Mouse (Mus musculus) embryonic facial prominence, embryonic 10.5 days (tissue): Measurements from ENCODE around the gene Fmod. TPM values are rescaled to one million over a fixed set of nuclear protein-coding genes. Genes with fewer than 3 reads are reported as not detected.

Experiments used
- DNase-seq: peaks from one replicate; pipeline ENCODE4 v3.0.0-alpha.2; 2017; ENCODE audit warnings: low spot score
- H3K27ac ChIP-seq: fragments of 300-500 bp; sonication (generic); replicated peaks from 2 replicates; pipeline ENCODE4 v1.5.1; 2016; ENCODE audit warnings: mild to moderate bottlenecking
- H3K27me3 ChIP-seq: fragments of 300-500 bp; sonication (generic); replicated peaks from 2 replicates; pipeline ENCODE4 v1.6.1; 2016; ENCODE audit warnings: low read depth, mild to moderate bottlenecking; ENCODE audit not compliant: poor library complexity, severe bottlenecking
- H3K36me3 ChIP-seq: fragments of 300-500 bp; sonication (generic); replicated peaks from 2 replicates; pipeline ENCODE4 v1.6.1; 2016; ENCODE audit warnings: mild to moderate bottlenecking, moderate library complexity
- H3K4me1 ChIP-seq: fragments of 300-500 bp; sonication (generic); 2 replicates; pipeline ENCODE4 v1.6.1; 2016
- H3K4me3 ChIP-seq: fragments of 300-500 bp; sonication (generic); 2 replicates; pipeline ENCODE4 v1.5.1; 2016; ENCODE audit warnings: mild to moderate bottlenecking, moderate library complexity
- H3K9me3 ChIP-seq: fragments of 300-500 bp; sonication (generic); 2 replicates; pipeline ENCODE4 v1.6.1; 2016; ENCODE audit warnings: mild to moderate bottlenecking
- WGBS: fragments of 180-500 bp; shearing (Covaris S2); methylation state at CpG from one replicate; pipeline ENCODE4 v1.1.7; 2016; 5-methylcytosine and 5-hydroxymethylcytosine counted together
- polyA plus RNA-seq: library from polyadenylated mRNA; unstranded; fragments of >200 nt; fragmentation: Nextera tagmentation; extraction: Ambion mirVana; gene quantifications from 2 replicates; pipeline ENCODE4 v1.2.1, GENCODE M21; 2016

Gene Fmod
- polyA plus RNA-seq, 1 experiment from 2014 or later: 2.2 TPM

DNA sequence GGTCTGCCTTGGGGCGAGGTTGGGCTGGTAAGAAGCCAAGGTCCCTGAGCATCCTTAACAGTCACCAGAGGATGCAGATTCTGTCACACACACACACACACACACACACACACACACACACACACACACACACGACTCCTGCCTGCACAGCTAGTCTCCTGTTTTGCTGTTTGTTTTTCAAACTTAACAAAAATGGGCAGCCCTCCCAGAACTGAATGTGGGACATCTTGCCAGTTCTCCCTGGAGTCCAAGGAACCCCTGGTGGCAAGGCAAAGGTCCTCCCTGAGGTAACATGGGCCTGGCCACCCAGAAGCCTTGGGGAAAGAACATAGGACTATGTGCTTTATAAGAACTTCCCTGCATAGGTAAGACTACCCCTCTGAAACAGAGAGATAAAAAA is 4.8 kb downstream of the Fmod start:
- H3K27ac ChIP-seq: no peak overlapping the region
- peaks cover 20% of the 10 kb centered on the region for H3K27me3 ChIP-seq
- H3K4me3 ChIP-seq: no peak overlapping the region
- no peaks in the 10 kb centered on the region for H3K36me3 ChIP-seq
- peaks cover 35% of the 10 kb centered on the region for H3K4me1 ChIP-seq
- WGBS: 59% methylated on average over 2 of the region's 2 CpGs
- no peaks in the 10 kb centered on the region for H3K9me3 ChIP-seq
- no peak for DNase-seq

DNA sequence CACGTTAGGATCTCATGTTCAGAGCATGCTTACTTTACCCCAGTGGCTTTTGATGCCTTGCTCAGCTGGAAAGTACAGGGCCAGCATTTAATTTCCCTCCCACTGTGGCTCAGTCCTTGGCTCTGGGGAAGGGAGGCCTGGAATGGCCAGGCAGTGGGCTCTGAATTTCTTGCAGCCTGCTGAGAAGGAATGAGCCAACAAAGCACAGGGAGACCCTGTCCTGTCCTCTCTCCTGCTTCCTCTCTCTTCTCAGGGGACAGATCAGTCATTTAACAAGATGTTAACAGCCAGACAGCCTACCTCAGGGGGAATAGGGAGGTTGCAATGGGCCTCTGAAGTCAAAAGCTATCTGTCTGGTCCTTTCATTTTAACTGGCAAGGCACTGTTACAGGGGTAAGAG is 5.3 kb downstream of the Fmod start:
- 12% methylated on average over 1 of the region's 1 CpGs for WGBS
- Histone ChIP-seq H3K9me3 (no peaks in the 10 kb centered on the region), H3K4me3 (no peak overlapping the region), H3K36me3 (no peaks in the 10 kb centered on the region), H3K4me1 (peaks cover 30% of the 10 kb centered on the region), H3K27me3 (peaks cover 25% of the 10 kb centered on the region), H3K27ac (0 out of 2 replicates have a peak overlapping the region, but pooled peaks have one; percentile 12)
- no peak for DNase-seq

DNA sequence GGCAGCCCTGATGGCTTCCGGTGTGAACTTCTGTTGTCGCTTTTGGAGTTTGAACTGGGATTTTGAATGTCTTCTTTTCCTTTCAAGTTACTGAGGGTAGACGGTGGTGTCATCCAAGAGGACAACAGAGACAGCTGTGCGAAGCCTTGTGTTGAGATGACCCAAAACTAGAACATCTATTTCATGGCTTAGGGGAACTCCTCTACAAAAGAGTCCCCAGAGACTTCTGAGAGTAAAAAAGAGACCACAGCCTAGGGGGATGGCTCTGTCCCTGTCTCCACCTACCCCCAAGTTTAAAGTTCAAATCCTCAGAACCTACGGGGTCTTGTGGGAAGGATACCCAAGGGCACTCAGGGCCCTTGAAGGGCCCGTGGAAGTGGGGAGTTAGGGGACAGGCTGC is 7.8 kb downstream of the Fmod start:
- Histone ChIP-seq H3K4me1 (peaks cover 28% of the 10 kb centered on the region), H3K9me3 (no peaks in the 10 kb centered on the region), H3K27ac (no peak overlapping the region), H3K27me3 (peaks cover 24% of the 10 kb centered on the region), H3K4me3 (no peak overlapping the region), H3K36me3 (no peaks in the 10 kb centered on the region)
- WGBS: 88% methylated on average over 6 of the region's 6 CpGs
- DNase-seq: no peak

DNA sequence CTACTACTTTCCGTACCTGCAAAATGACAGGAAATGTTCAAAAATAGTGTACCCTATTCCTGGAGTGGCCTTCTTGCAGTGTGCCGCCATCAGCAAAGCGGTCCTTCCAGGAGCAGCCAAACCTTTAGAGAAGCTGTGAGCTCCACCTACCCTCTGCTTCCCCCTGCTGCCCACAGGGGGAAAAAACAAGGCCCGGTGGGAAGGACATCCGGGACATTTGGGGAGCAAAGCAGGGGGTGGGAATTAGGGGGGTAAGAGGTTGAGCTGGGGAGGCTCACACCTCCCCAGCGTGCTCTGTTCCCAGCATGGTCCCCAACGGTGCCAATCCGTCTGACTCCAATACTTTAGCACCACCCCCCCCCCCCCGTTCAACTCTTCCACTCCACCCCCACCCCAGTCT is 8.9 kb downstream of the Fmod start:
- H3K4me1 ChIP-seq: peaks cover 28% of the 10 kb centered on the region
- peak overlapping the region; percentile 48 for H3K4me3 ChIP-seq
- peak; percentile 85 for DNase-seq
- peaks cover 24% of the 10 kb centered on the region for H3K27me3 ChIP-seq
- no peaks in the 10 kb centered on the region for H3K9me3 ChIP-seq
- H3K27ac ChIP-seq: peak overlapping the region; percentile 69
- no peaks in the 10 kb centered on the region for H3K36me3 ChIP-seq
- 5% methylated on average over 9 of the region's 9 CpGs for WGBS

DNA sequence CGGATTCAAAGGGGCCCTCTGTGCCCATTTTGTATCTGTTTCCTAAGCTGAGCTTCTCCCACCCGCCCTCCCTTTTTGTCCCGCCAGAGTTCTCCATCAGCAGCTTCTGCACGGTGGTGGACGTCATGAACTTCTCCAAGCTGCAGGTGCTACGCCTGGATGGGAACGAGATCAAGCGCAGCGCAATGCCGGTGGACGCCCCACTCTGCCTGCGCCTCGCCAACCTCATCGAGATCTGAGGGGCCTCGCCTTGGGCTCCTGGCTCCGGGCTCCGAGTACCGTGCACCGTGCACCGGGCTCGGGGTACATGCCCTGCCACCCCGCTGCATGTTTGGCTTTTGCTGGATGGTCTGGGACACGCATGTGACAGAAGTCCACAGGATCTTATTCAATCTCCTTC is 9.3 kb downstream of the Fmod start:
- Histone ChIP-seq H3K4me1 (peaks cover 28% of the 10 kb centered on the region), H3K4me3 (peak overlapping the region; percentile 48), H3K36me3 (no peaks in the 10 kb centered on the region), H3K27me3 (peaks cover 24% of the 10 kb centered on the region), H3K27ac (peak overlapping the region; percentile 69), H3K9me3 (no peaks in the 10 kb centered on the region)
- WGBS: 23% methylated on average over 23 of the region's 23 CpGs
- no peak for DNase-seq

DNA sequence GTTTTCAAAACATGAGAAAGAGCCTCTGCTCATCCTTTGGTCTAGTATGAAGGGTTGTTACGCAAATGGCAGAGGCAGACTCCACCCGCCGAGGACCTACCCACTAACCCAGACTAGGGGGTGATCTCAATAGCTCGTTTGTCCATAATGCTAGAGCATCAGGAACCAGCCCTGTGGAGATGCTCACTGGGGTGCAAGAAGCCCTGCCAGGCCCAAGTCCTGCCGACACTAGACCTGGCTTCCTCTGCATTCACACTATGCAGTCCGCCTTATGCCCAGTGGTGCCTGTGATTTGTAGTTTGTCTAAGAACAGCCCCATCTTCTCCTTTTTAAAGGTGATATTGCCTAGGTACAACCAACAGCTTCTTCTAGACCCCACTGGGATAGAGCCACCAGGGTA is 10.4 kb downstream of the Fmod start:
- Histone ChIP-seq H3K36me3 (no peaks in the 10 kb centered on the region), H3K27ac (no peak overlapping the region), H3K9me3 (no peaks in the 10 kb centered on the region), H3K4me1 (peaks cover 22% of the 10 kb centered on the region), H3K27me3 (peaks cover 24% of the 10 kb centered on the region), H3K4me3 (no peak overlapping the region)
- WGBS: 79% methylated on average over 6 of the region's 6 CpGs
- DNase-seq: no peak

DNA sequence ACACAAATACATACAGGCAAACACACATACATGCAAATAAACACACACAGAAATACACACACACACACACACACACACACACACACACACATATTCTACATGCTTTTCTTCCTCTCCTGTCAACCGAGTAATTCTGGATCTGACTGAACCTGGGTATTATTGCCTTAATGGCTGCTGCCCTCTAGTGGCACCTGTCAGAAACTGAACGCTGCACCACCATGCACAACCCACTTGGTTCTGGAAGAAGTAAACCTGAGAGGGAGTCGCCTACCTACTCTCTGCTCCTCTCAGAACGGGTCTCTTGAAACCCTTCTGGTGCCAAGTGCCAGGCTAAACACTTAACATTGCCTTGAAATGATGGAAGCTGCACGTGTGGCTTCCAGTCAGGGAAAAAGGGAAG is 11.7 kb downstream of the Fmod start:
- Histone ChIP-seq H3K27me3 (peaks cover 17% of the 10 kb centered on the region), H3K4me1 (peaks cover 12% of the 10 kb centered on the region), H3K9me3 (no peaks in the 10 kb centered on the region), H3K36me3 (no peaks in the 10 kb centered on the region), H3K27ac (no peak overlapping the region), H3K4me3 (no peak overlapping the region)
- peak; percentile 78 for DNase-seq
- WGBS: 5% methylated on average over 5 of the region's 5 CpGs

DNA sequence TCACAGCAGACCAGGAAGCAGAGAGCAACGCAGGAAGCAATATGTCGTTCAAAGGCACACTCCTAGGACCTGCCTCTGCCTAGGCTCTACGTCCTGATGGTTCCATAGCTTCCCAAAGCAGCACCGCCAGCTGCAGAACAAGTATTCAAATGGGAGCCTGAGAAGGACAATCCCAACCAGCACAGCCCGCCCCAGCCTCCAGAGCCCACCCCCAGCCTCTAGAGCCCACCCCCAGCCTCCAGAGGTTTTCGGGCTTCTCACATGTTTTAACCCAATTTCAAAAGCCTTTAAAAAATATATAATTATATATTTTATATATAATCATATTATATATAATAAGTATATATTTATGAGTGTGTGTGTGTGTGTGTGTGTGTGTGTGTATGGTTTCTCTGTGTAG is 12.5 kb downstream of the Fmod start:
- Histone ChIP-seq H3K27ac (no peak overlapping the region), H3K9me3 (no peaks in the 10 kb centered on the region), H3K4me3 (no peak overlapping the region), H3K36me3 (no peaks in the 10 kb centered on the region), H3K4me1 (peaks cover 12% of the 10 kb centered on the region), H3K27me3 (peaks cover 17% of the 10 kb centered on the region)
- DNase-seq: no peak
- 76% methylated on average over 6 of the region's 6 CpGs for whole genome bisulfite sequencing

DNA sequence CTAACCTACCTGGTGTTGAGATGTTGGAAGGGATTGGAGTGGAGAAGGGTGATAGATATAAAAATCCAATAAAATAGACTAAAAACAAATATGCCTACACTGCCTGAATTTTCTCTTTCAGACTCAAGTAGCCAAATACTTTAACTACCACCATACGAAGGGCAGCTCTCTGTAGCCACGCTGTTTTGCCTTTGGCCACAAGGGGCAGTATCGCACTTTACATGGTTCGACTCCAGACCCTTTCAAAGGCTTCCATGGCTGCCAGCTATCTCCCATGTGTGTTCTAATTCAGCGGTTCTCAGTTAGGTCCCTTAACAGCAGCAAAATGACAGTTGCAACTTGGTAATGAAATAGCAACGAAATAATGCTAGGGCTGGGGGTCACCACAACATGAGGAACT is 16.2 kb downstream of the Fmod start:
- no peaks in the 10 kb centered on the region for H3K9me3 ChIP-seq
- H3K36me3 ChIP-seq: no peaks in the 10 kb centered on the region
- H3K4me1 ChIP-seq: peaks cover 7% of the 10 kb centered on the region; the same call in 1 of the 2 replicates
- H3K27ac ChIP-seq: peak overlapping the region; percentile 16; the same call in 1 of the 2 replicates
- 7% methylated on average over 6 of the region's 6 CpGs for WGBS
- no peaks in the 10 kb centered on the region for H3K27me3 ChIP-seq
- DNase-seq: peak; percentile 77
- H3K4me3 ChIP-seq: no peak overlapping the region

DNA sequence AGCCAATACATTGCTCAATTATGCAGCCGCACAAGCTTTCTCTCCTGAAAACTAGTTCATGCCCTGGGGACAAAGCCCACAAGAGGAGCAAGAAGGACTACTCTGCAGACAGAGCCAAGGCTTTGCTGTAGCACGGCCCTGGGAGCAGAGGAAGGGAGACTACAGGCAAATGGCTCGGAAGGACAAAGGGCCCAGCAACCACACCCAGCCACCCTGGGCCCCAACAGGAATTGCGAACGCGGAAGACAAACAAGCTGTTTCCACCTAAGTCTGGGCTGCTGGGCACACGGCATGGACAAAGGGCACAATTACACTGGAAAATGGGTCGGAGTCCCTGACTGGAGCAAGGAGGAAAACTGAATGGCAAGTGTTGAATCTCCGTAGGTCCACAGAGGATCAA is 18.0 kb downstream of the Fmod start:
- Histone ChIP-seq H3K36me3 (no peaks in the 10 kb centered on the region), H3K4me1 (peaks cover 16% of the 10 kb centered on the region), H3K9me3 (no peaks in the 10 kb centered on the region), H3K27ac (peak overlapping the region; percentile 49; the same call in 1 of the 2 replicates), H3K27me3 (no peaks in the 10 kb centered on the region), H3K4me3 (no peak overlapping the region)
- no peak for DNase-seq
- 79% methylated on average over 9 of the region's 9 CpGs for WGBS

DNA sequence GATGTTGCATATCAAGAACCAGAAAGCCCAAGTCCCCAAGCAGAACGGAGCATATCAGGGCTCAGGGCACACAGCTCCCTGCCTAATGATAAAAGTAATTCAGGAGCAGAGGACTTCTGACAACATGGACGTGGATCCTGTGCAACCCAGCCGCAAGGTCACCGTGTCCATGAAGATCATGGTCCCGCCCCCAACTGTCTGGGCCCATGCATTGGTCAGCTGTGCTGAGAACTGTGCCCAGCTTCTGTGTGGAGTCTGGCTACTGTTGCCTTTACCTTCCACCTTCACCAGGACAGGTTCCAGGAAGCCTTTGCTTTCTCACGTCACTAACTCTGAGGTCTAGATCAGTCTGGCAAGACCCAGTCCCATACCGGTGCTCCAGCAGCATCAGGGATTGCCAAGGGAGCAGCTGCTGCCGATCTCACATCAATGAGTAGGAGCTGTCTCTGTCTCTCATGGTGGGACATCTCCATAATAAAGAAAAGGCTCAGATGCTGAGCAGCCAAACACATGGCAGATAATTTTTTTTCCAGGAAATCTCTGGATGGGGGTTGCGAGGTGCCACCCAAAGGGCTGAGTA is 18.7 kb downstream of the Fmod start:
- H3K27ac ChIP-seq: peak overlapping the region; percentile 49

DNA sequence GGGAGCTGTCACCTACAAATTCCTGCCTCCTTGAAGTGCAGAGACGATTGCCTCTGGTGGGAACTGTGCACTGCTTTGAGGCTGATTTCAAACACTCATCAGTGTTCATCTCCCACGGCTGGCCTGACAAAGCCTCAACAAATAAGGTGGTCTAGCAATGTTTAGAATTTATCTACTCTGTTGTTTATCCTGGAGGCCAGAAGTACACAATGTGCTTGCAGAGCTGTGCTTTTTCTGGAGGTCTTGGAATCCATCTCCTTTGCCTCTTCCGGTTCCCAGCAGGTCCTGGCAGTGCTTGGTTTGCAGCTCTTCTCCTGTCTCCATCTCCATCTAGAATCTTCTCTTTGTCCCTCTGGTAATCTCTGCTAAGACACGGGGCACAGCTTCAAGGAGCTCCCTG is 19.2 kb downstream of the Fmod start:
- Histone ChIP-seq H3K27ac (no peak overlapping the region), H3K4me1 (peaks cover 29% of the 10 kb centered on the region), H3K36me3 (no peaks in the 10 kb centered on the region), H3K4me3 (no peak overlapping the region), H3K27me3 (no peaks in the 10 kb centered on the region), H3K9me3 (no peaks in the 10 kb centered on the region)
- WGBS: 81% methylated on average over 4 of the region's 4 CpGs
- DNase-seq: no peak

More for the DNA sequence above, 18.7 kb downstream of the Fmod start:
- H3K9me3 ChIP-seq: no peaks in the 10 kb centered on the region
- whole genome bisulfite sequencing: 87% methylated on average over 9 of the region's 9 CpGs
- peaks cover 23% of the 10 kb centered on the region for H3K4me1 ChIP-seq
- no peak overlapping the region for H3K4me3 ChIP-seq
- no peaks in the 10 kb centered on the region for H3K27me3 ChIP-seq
- H3K36me3 ChIP-seq: no peaks in the 10 kb centered on the region
- DNase-seq: no peak

DNA sequence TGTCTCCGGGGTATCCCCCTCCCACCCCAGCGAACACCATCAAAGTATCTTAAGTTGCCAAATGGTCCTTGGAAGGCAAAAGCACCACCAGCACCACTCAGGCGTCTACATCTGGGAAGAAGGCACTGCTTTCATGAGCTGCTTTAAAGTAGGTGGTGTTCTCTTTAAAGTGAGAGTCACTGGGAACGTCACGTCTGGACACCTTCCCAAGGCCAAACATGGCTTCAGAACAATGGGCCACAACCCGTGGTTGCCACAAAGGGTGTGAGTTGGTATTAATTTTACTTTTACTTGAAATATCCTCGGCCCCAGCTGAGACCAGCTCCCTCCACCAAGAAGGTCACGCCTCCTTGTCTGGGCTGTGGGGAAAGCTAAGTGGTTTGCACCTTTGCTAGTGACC is 20.7 kb downstream of the Fmod start:
- H3K4me1 ChIP-seq: peaks cover 43% of the 10 kb centered on the region
- 88% methylated on average over 8 of the region's 8 CpGs for WGBS
- H3K9me3 ChIP-seq: no peaks in the 10 kb centered on the region
- H3K27me3 ChIP-seq: peaks cover 10% of the 10 kb centered on the region; the same call in 1 of the 2 replicates
- no peak overlapping the region for H3K4me3 ChIP-seq
- H3K27ac ChIP-seq: peak overlapping the region; percentile 44; the same call in 1 of the 2 replicates
- DNase-seq: no peak
- H3K36me3 ChIP-seq: no peaks in the 10 kb centered on the region
